ENCODE assay signal across 14 mouse cellular contexts in genomic region chr8:23561683-23562385, GRCm38 (mm10).
A peak's percentile ranks its signal among the peaks of the same experiment; 100 is the strongest.
DNase-seq lines count a peak whose midpoint lies in the region; ATAC-seq lines count a peak whose summit lies in the region.
"Had no signal": no experiment of that assay in that cellular context is flagged by ENCODE, and none has a peak within 500 bp of the region (broad histone marks: within the 10 kb centered on the region; RNA-seq: fewer than 3 reads in every experiment).

No protein-coding gene starts in this region.

- no peak overlapping the region for H3K9ac ChIP-seq in hindbrain, embryonic 11.5 days (ENCODE audit: low read depth, low read length)
- no peak overlapping the region for H3K9ac ChIP-seq in midbrain, embryonic 15.5 days
- H3K9ac ChIP-seq: heart, embryonic 15.5 days; liver, embryonic 14.5 days had no signal

- H3K9me3 ChIP-seq in hindbrain, embryonic 11.5 days (ENCODE audit: control insufficient read depth, low read length): no peaks in the 10 kb centered on the region
- no peaks in the 10 kb centered on the region for H3K9me3 ChIP-seq in midbrain, embryonic 15.5 days
- H3K9me3 ChIP-seq: heart, embryonic 15.5 days had no signal

- no peaks in the 10 kb centered on the region; the same call in 1 of the 2 replicates for H3K27me3 ChIP-seq in hindbrain, embryonic 11.5 days (ENCODE audit: control insufficient read depth, insufficient read depth, low read length)
- H3K27me3 ChIP-seq in midbrain, embryonic 15.5 days (replicated peaks): no peaks in the 10 kb centered on the region

- peak; percentile 5 to 7 for DNase-seq in layer of hippocampus, adult 8-10 months (ENCODE audit: low spot score in 2 of 2)
- DNase-seq in layer of hippocampus, adult 9-11 months: no peak
- peak; percentile 94 for DNase-seq in ZHBTc4 (ENCODE audit: low read depth, low spot score)
- peak; percentile 55 for DNase-seq in hindbrain, embryonic 11.5 days (ENCODE audit: low spot score)
- DNase-seq in urinary bladder, postnatal 4 days (ENCODE audit: low spot score in 2 of 2): no peak
- DNase-seq in kidney, postnatal 36 days: no peak
- no peak for DNase-seq in adrenal gland, postnatal 4 days (ENCODE audit: low spot score in 2 of 2)
- DNase-seq: gastrocnemius, postnatal 10 days; kidney, postnatal 4 days; thymus, adult 18-20 months had no signal

- no peak overlapping the region for H3K27ac ChIP-seq in hindbrain, embryonic 11.5 days (ENCODE audit: low read depth, low read length)
- H3K27ac ChIP-seq in midbrain, embryonic 15.5 days: no peak overlapping the region
- H3K27ac ChIP-seq: heart, embryonic 15.5 days; liver, embryonic 14.5 days had no signal

- WGBS in hindbrain, embryonic 11.5 days: 19% methylated on average over 8 of the region's 8 CpGs
- WGBS in midbrain, embryonic 15.5 days: 8% methylated on average over 8 of the region's 8 CpGs

- no peak overlapping the region for H3K4me3 ChIP-seq in hindbrain, embryonic 11.5 days (ENCODE audit: low read depth, low read length)
- H3K4me3 ChIP-seq in midbrain, embryonic 15.5 days: no peak overlapping the region
- H3K4me3 ChIP-seq: heart, embryonic 15.5 days had no signal

- no peak overlapping the region for H3K4me2 ChIP-seq in hindbrain, embryonic 11.5 days (replicated peaks; ENCODE audit: low read depth, low read length)
- peak overlapping the region; percentile 43 for H3K4me2 ChIP-seq in midbrain, embryonic 15.5 days
- H3K4me2 ChIP-seq: heart, embryonic 15.5 days had no signal

- H3K36me3 ChIP-seq in hindbrain, embryonic 11.5 days (ENCODE audit: control insufficient read depth, insufficient read depth, low read length): no peaks in the 10 kb centered on the region
- H3K36me3 ChIP-seq in midbrain, embryonic 15.5 days (replicated peaks): no peaks in the 10 kb centered on the region
- H3K36me3 ChIP-seq: heart, embryonic 15.5 days had no signal

- ATAC-seq in hindbrain, embryonic 11.5 days (ENCODE audit: low FRiP score): no peak
- ATAC-seq in midbrain, embryonic 15.5 days (replicated peaks): no peak; the same call in 1 of the 2 replicates
- ATAC-seq: intestine, embryonic 16.5 days had no signal

- H3K4me1 ChIP-seq in hindbrain, embryonic 11.5 days (replicated peaks; ENCODE audit: control insufficient read depth, insufficient read depth, low read length): peaks cover 8% of the 10 kb centered on the region; the same call in 1 of the 2 replicates
- H3K4me1 ChIP-seq in midbrain, embryonic 15.5 days: peaks cover 21% of the 10 kb centered on the region
- H3K4me1 ChIP-seq: heart, embryonic 15.5 days had no signal

Comparison
In these comparisons a context has a peak if more than half of its experiments do, and no peak if none do; other contexts are left out.
1. DNase-seq: peak in layer of hippocampus, adult 8-10 months (2 of 2), ZHBTc4 (single experiment) and hindbrain, embryonic 11.5 days (single experiment); none in layer of hippocampus, adult 9-11 months (single experiment), urinary bladder, postnatal 4 days (0 of 2), kidney, postnatal 36 days (0 of 2) and adrenal gland, postnatal 4 days (0 of 2).